Comparison of ENCODE assay signal across 19 mouse cellular contexts in the genomic region with DNA sequence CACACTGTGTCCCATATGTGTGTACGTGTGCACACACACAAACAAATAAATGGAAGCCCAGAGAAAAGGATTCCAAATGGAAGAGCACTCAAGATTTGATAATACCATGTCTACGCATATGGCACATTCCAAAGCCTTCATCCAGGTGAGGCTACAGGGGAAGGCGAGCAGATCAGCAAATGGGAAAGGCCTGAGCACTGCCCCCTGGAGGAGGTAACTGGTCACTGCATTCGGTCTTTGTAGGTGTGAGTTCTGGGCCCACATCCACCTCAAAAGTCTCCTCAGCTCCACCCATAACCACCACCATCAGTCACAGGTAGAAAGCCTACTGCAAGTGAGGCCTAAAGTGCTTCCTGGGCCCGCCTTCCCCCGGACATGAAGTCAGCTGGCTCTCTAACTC. TPM values are rescaled to one million over a fixed set of nuclear protein-coding genes. Genes with fewer than 3 reads are reported as not detected.
DNase-seq lines count a peak whose midpoint lies in the region; ATAC-seq and TF ChIP-seq lines count a peak whose summit lies in the region.
"Had no signal": no experiment of that assay in that cellular context is flagged by ENCODE, and none has a peak within 500 bp of the region (broad histone marks: within the 10 kb centered on the region; RNA-seq: fewer than 3 reads in every experiment).

No protein-coding gene starts in this region.

- DNase-seq in kidney, adult 2 months = no peak
- no peak for DNase-seq in kidney, postnatal 14 days
- no peak for DNase-seq in spleen, adult 2 months (ENCODE audit: low read depth in 1 of 2, low spot score in 2 of 2)
- DNase-seq in spleen, adult 12 weeks (ENCODE audit: low spot score) = no peak
- no peak for DNase-seq in c-Kit-positive CD71-positive TER-119-positive erythroid progenitor cells, embryonic 14.5 days (ENCODE audit: low spot score)
- DNase-seq: adrenal gland, adult 8-10 months; cerebellum, postnatal 25 days; heart, adult 18-20 months; heart, postnatal 10 days; kidney, postnatal 10 days; midbrain, embryonic 14.5 days had no signal

- H3K36me3 ChIP-seq in kidney, adult 2 months (ENCODE audit: control insufficient read depth, insufficient read depth, low read length) = no peaks in the 10 kb centered on the region
- H3K36me3 ChIP-seq in spleen, adult 2 months (ENCODE audit: control insufficient read depth, insufficient read depth, low read length) = no peaks in the 10 kb centered on the region
- H3K36me3 ChIP-seq in small intestine, adult 2 months (ENCODE audit: control insufficient read depth, insufficient read depth, low read length) = no peaks in the 10 kb centered on the region
- no peaks in the 10 kb centered on the region for H3K36me3 ChIP-seq in intestine, embryonic 16.5 days (ENCODE audit: control insufficient read depth, insufficient read depth, low read length)
- H3K36me3 ChIP-seq: embryonic facial prominence, embryonic 13.5 days; forebrain, embryonic 12.5 days; limb, embryonic 10.5 days; lung, embryonic 15.5 days had no signal

- no peak for ATAC-seq in intestine, embryonic 16.5 days
- ATAC-seq: hindbrain, embryonic 16.5 days had no signal

- no peaks in the 10 kb centered on the region for H3K9me3 ChIP-seq in intestine, embryonic 16.5 days (ENCODE audit: control insufficient read depth, low read length)
- H3K9me3 ChIP-seq: embryonic facial prominence, embryonic 13.5 days; forebrain, embryonic 12.5 days; limb, embryonic 10.5 days; lung, embryonic 15.5 days had no signal

- no peak overlapping the region for H3K4me3 ChIP-seq in kidney, adult 2 months (ENCODE audit: insufficient read depth, low read depth, low read length)
- H3K4me3 ChIP-seq in spleen, adult 2 months (ENCODE audit: extremely low read depth, insufficient read depth, insufficient read length) = no peak overlapping the region
- H3K4me3 ChIP-seq in bone marrow, adult 2 months (replicated peaks; ENCODE audit: control insufficient read depth, low read depth, low read length) = no peak overlapping the region
- H3K4me3 ChIP-seq in small intestine, adult 2 months (ENCODE audit: low read depth, low read length) = no peak overlapping the region
- no peak overlapping the region for H3K4me3 ChIP-seq in intestine, embryonic 16.5 days (ENCODE audit: low read length)
- H3K4me3 ChIP-seq: embryonic facial prominence, embryonic 13.5 days; forebrain, embryonic 12.5 days; limb, embryonic 10.5 days; lung, embryonic 15.5 days had no signal

- H3K27me3 ChIP-seq in kidney, adult 2 months (replicated peaks; ENCODE audit: control insufficient read depth, insufficient read depth, low read length) = no peaks in the 10 kb centered on the region
- no peaks in the 10 kb centered on the region for H3K27me3 ChIP-seq in spleen, adult 2 months (ENCODE audit: control insufficient read depth, insufficient read depth, low read length)
- H3K27me3 ChIP-seq in small intestine, adult 2 months (ENCODE audit: control insufficient read depth, insufficient read depth, low read length) = no peaks in the 10 kb centered on the region
- no peaks in the 10 kb centered on the region for H3K27me3 ChIP-seq in intestine, embryonic 16.5 days (replicated peaks; ENCODE audit: control insufficient read depth, insufficient read depth, low read length)
- H3K27me3 ChIP-seq: embryonic facial prominence, embryonic 13.5 days; forebrain, embryonic 12.5 days; lung, embryonic 15.5 days had no signal

- 95% methylated on average over 6 of the region's 6 CpGs for WGBS in kidney, adult 2 months
- WGBS in spleen, adult 2 months = 95% methylated on average over 6 of the region's 6 CpGs
- WGBS in bone marrow, adult 2 months = 82% methylated on average over 6 of the region's 6 CpGs
- 90% methylated on average over 6 of the region's 6 CpGs for WGBS in small intestine, adult 2 months
- WGBS in intestine, embryonic 16.5 days = 91% methylated on average over 6 of the region's 6 CpGs

- H3K9ac ChIP-seq in intestine, embryonic 16.5 days (ENCODE audit: low read depth, low read length) = no peak overlapping the region
- H3K9ac ChIP-seq: embryonic facial prominence, embryonic 13.5 days; forebrain, embryonic 12.5 days; lung, embryonic 15.5 days had no signal

- H3K4me2 ChIP-seq in intestine, embryonic 16.5 days (ENCODE audit: low read depth, low read length) = no peak overlapping the region
- H3K4me2 ChIP-seq: embryonic facial prominence, embryonic 13.5 days; forebrain, embryonic 12.5 days; lung, embryonic 15.5 days had no signal

- peak; percentile 16; the same call in 1 of the 2 replicates for TF ChIP-seq CTCF in kidney, adult 2 months (conservative IDR thresholded peaks at IDR 0.05; ENCODE audit: insufficient read depth, insufficient read length, low read depth, low read length)
- peak; percentile 34; the same call in 1 of the 2 replicates for TF ChIP-seq CTCF in spleen, adult 2 months (IDR thresholded peaks at IDR 0.05; ENCODE audit: extremely low read depth, insufficient read depth, insufficient read length, insufficient replicate concordance)
- TF ChIP-seq CTCF in bone marrow, adult 2 months (IDR thresholded peaks at IDR 0.05; ENCODE audit: control insufficient read depth, insufficient read depth, low read length) = peak; percentile 46
- peak; percentile 37; the same call in 1 of the 2 replicates for TF ChIP-seq CTCF in small intestine, adult 2 months (IDR thresholded peaks at IDR 0.05; ENCODE audit: extremely low read depth, insufficient read length, insufficient replicate concordance, low read depth, low read length)

- no peaks in the 10 kb centered on the region for H3K4me1 ChIP-seq in kidney, adult 2 months (ENCODE audit: control insufficient read depth, insufficient read depth, low read length)
- no peaks in the 10 kb centered on the region for H3K4me1 ChIP-seq in spleen, adult 2 months (ENCODE audit: control insufficient read depth, insufficient read depth, insufficient read length)
- H3K4me1 ChIP-seq in bone marrow, adult 2 months (ENCODE audit: control insufficient read depth, insufficient read depth, low read length) = no peaks in the 10 kb centered on the region
- no peaks in the 10 kb centered on the region for H3K4me1 ChIP-seq in small intestine, adult 2 months (ENCODE audit: control insufficient read depth, insufficient read depth, insufficient read length, low read length)
- no peaks in the 10 kb centered on the region for H3K4me1 ChIP-seq in intestine, embryonic 16.5 days (ENCODE audit: control insufficient read depth, insufficient read depth, low read length)
- H3K4me1 ChIP-seq: embryonic facial prominence, embryonic 13.5 days; forebrain, embryonic 12.5 days; limb, embryonic 10.5 days; lung, embryonic 15.5 days had no signal

- TF ChIP-seq POLR2A in kidney, adult 2 months (IDR thresholded peaks at IDR 0.05; ENCODE audit: low read depth, low read length) = no peak
- TF ChIP-seq POLR2A in spleen, adult 2 months (IDR thresholded peaks at IDR 0.05; ENCODE audit: low read depth, low read length) = no peak
- no peak for TF ChIP-seq POLR2A in bone marrow, adult 2 months (IDR thresholded peaks at IDR 0.05; ENCODE audit: borderline replicate concordance, control insufficient read depth, low read depth, low read length)
- TF ChIP-seq POLR2A in small intestine, adult 2 months (IDR thresholded peaks at IDR 0.05; ENCODE audit: low read depth, low read length) = no peak

- no peak overlapping the region for H3K27ac ChIP-seq in kidney, adult 2 months (ENCODE audit: insufficient read depth, low read depth, low read length)
- no peak overlapping the region for H3K27ac ChIP-seq in spleen, adult 2 months (ENCODE audit: insufficient read depth, low read length)
- no peak overlapping the region for H3K27ac ChIP-seq in bone marrow, adult 2 months (ENCODE audit: control insufficient read depth, insufficient read depth, low read depth, low read length, poor library complexity)
- H3K27ac ChIP-seq in small intestine, adult 2 months (ENCODE audit: insufficient read depth, low read depth, low read length) = no peak overlapping the region
- H3K27ac ChIP-seq in intestine, embryonic 16.5 days (ENCODE audit: low read length) = no peak overlapping the region
- H3K27ac ChIP-seq: embryonic facial prominence, embryonic 13.5 days; forebrain, embryonic 12.5 days; limb, embryonic 10.5 days; lung, embryonic 15.5 days had no signal

RNA-seq across cellular contexts. Expression of gene Ctsh, which starts 26.2 kb away (rescaled TPM):
- 176 and 202 TPM in 2 replicates for polyA plus RNA-seq in kidney, adult 2 months (2012; rRNA removed)
- polyA plus RNA-seq in spleen, adult 2 months (2012; rRNA removed) = 65.0 and 65.9 TPM in 2 replicates
- polyA plus RNA-seq in bone marrow, adult 2 months (2011; ENCODE audit: insufficient read depth, insufficient read length, low replicate concordance, missing spikeins) = 27.7 and 112 TPM in 2 replicates
- 24.9 and 33.8 TPM in 2 replicates for polyA plus RNA-seq in small intestine, adult 2 months (2012; rRNA removed)
- polyA plus RNA-seq in intestine, embryonic 16.5 days (2015; fragmentation: Nextera tagmentation; extraction: Ambion mirVana) = 56.9 and 59.4 TPM in 2 replicates
